ENCODE assay signal across 9 mouse cellular contexts in genomic region chr1:131905497-131905896, GRCm38 (mm10). TPM values are rescaled to one million over a fixed set of nuclear protein-coding genes. Genes with fewer than 3 reads are reported as not detected.
DNase-seq lines count a peak whose midpoint lies in the region; ATAC-seq and TF ChIP-seq lines count a peak whose summit lies in the region.
"Had no signal": no experiment of that assay in that cellular context is flagged by ENCODE, and none has a peak within 500 bp of the region (broad histone marks: within the 10 kb centered on the region; RNA-seq: fewer than 3 reads in every experiment).

No protein-coding gene starts in this region.

- ATAC-seq in kidney, postnatal 0 days (replicated peaks; ENCODE audit: low FRiP score, low read depth) = no peak
- ATAC-seq in kidney, embryonic 15.5 days (replicated peaks; ENCODE audit: low FRiP score) = no peak
- ATAC-seq: forebrain, embryonic 13.5 days had no signal

- no peak overlapping the region for H3K4me3 ChIP-seq in kidney, postnatal 0 days (replicated peaks; ENCODE audit: low read depth, low read length)
- H3K4me3 ChIP-seq in kidney, embryonic 15.5 days (replicated peaks) = no peak overlapping the region
- no peak overlapping the region for H3K4me3 ChIP-seq in E14TG2a.4 (replicated peaks; ENCODE audit: low read length)
- no peak overlapping the region for H3K4me3 ChIP-seq in cortical plate, adult 2 months (ENCODE audit: insufficient read depth, low read length)
- H3K4me3 ChIP-seq: forebrain, embryonic 13.5 days; hindbrain, embryonic 10.5 days had no signal

- H3K27me3 ChIP-seq in kidney, postnatal 0 days (ENCODE audit: insufficient read depth, low read length) = no peaks in the 10 kb centered on the region; the same call in 1 of the 2 replicates
- H3K27me3 ChIP-seq in kidney, embryonic 15.5 days = peaks cover 24% of the 10 kb centered on the region
- no peaks in the 10 kb centered on the region for H3K27me3 ChIP-seq in E14TG2a.4 (ENCODE audit: insufficient read depth, low read length)

- peak; percentile 67 for TF ChIP-seq CTCF in kidney, postnatal 0 days (IDR thresholded peaks at IDR 0.05; ENCODE audit: low read depth)
- TF ChIP-seq CTCF in E14TG2a.4 (conservative IDR thresholded peaks at IDR 0.05; ENCODE audit: low read length) = peak; percentile 62
- TF ChIP-seq CTCF in cortical plate, adult 2 months (IDR thresholded peaks at IDR 0.05; ENCODE audit: extremely low read depth, insufficient read depth, low read length) = peak; percentile 47

- WGBS in kidney, postnatal 0 days = 12% methylated on average over 1 of the region's 1 CpGs
- 3% methylated on average over 1 of the region's 1 CpGs for WGBS in kidney, embryonic 15.5 days

- no peak overlapping the region for H3K27ac ChIP-seq in kidney, postnatal 0 days
- H3K27ac ChIP-seq in kidney, embryonic 15.5 days = no peak overlapping the region
- no peak overlapping the region for H3K27ac ChIP-seq in cortical plate, adult 2 months (ENCODE audit: insufficient read depth, low read length)
- H3K27ac ChIP-seq: forebrain, embryonic 13.5 days; hindbrain, embryonic 10.5 days had no signal

- H3K36me3 ChIP-seq in kidney, postnatal 0 days (ENCODE audit: insufficient read depth, low read length) = no peaks in the 10 kb centered on the region
- no peaks in the 10 kb centered on the region for H3K36me3 ChIP-seq in kidney, embryonic 15.5 days
- no peaks in the 10 kb centered on the region for H3K36me3 ChIP-seq in E14TG2a.4 (ENCODE audit: insufficient read depth, low read length)
- H3K36me3 ChIP-seq: hindbrain, embryonic 10.5 days had no signal

- no peak overlapping the region for H3K4me2 ChIP-seq in kidney, postnatal 0 days (ENCODE audit: low read length)
- H3K4me2 ChIP-seq in kidney, embryonic 15.5 days = no peak overlapping the region
- H3K4me2 ChIP-seq: forebrain, embryonic 13.5 days had no signal

- peak; percentile 75 for DNase-seq in kidney, postnatal 0 days (ENCODE audit: low spot score)
- peak; percentile 15 for DNase-seq in 3134 (ENCODE audit: extremely low read depth, insufficient read length, low spot score)
- DNase-seq in gastrocnemius, postnatal 10 days = no peak
- DNase-seq in right cerebral cortex, postnatal 14 days = no peak

- H3K9me3 ChIP-seq in kidney, postnatal 0 days (replicated peaks; ENCODE audit: low read length) = no peaks in the 10 kb centered on the region
- H3K9me3 ChIP-seq in kidney, embryonic 15.5 days (replicated peaks) = no peaks in the 10 kb centered on the region
- no peaks in the 10 kb centered on the region for H3K9me3 ChIP-seq in E14TG2a.4 (ENCODE audit: low read length)
- H3K9me3 ChIP-seq: forebrain, embryonic 13.5 days; hindbrain, embryonic 10.5 days had no signal

- TF ChIP-seq POLR2A in cortical plate, adult 2 months (IDR thresholded peaks at IDR 0.05; ENCODE audit: extremely low read depth, insufficient read depth, low read length) = no peak

- no peaks in the 10 kb centered on the region for H3K4me1 ChIP-seq in kidney, postnatal 0 days (replicated peaks; ENCODE audit: insufficient read depth, low read length)
- H3K4me1 ChIP-seq in kidney, embryonic 15.5 days = 0 out of 2 replicates have a peak, but pooled peaks cover 3% of the 10 kb centered on the region
- peaks cover 62% of the 10 kb centered on the region for H3K4me1 ChIP-seq in E14TG2a.4 (replicated peaks; ENCODE audit: low read depth, low read length)
- no peaks in the 10 kb centered on the region; the same call in 1 of the 2 replicates for H3K4me1 ChIP-seq in cortical plate, adult 2 months (ENCODE audit: control insufficient read depth, insufficient read depth, low read length)
- H3K4me1 ChIP-seq: forebrain, embryonic 13.5 days; hindbrain, embryonic 10.5 days had no signal

- no peak overlapping the region for H3K9ac ChIP-seq in kidney, postnatal 0 days (ENCODE audit: low read depth, low read length)
- H3K9ac ChIP-seq in kidney, embryonic 15.5 days = no peak overlapping the region
- H3K9ac ChIP-seq: forebrain, embryonic 13.5 days had no signal

RNA-seq across cellular contexts. Expression of gene Nucks1, which starts 4.8 kb away (rescaled TPM):
- 55.2 and 59.9 TPM in 2 replicates for polyA plus RNA-seq in kidney, postnatal 0 days (2015; fragmentation: Nextera tagmentation; extraction: Ambion mirVana)
- 85.7 and 93.2 TPM in 2 replicates for polyA plus RNA-seq in kidney, embryonic 15.5 days (2015; fragmentation: Nextera tagmentation; extraction: Ambion mirVana)
- 51.4 and 52.2 TPM in 2 replicates for polyA plus RNA-seq in cortical plate, adult 2 months (2012; rRNA removed)
- total RNA-seq in gastrocnemius, postnatal 10 days (2021) = 100 to 1,000 TPM; 102 to 105 TPM

RNA-seq across cellular contexts. Expression of gene Rab29, which starts 38.5 kb away (rescaled TPM):
- 23.4 and 26.7 TPM in 2 replicates for polyA plus RNA-seq in kidney, postnatal 0 days (2015; fragmentation: Nextera tagmentation; extraction: Ambion mirVana)
- 18.3 and 18.7 TPM in 2 replicates for polyA plus RNA-seq in kidney, embryonic 15.5 days (2015; fragmentation: Nextera tagmentation; extraction: Ambion mirVana)
- 9.3 and 10.2 TPM in 2 replicates for polyA plus RNA-seq in cortical plate, adult 2 months (2012; rRNA removed)
- 1 to 10 TPM; 7.1 to 8.9 TPM for total RNA-seq in gastrocnemius, postnatal 10 days (2021)

RNA-seq across cellular contexts. Expression of gene Slc45a3, which starts 57.3 kb away (rescaled TPM):
- 9.1 and 10.1 TPM in 2 replicates for polyA plus RNA-seq in kidney, postnatal 0 days (2015; fragmentation: Nextera tagmentation; extraction: Ambion mirVana)
- 7.9 and 9.1 TPM in 2 replicates for polyA plus RNA-seq in kidney, embryonic 15.5 days (2015; fragmentation: Nextera tagmentation; extraction: Ambion mirVana)
- 1.6 and 2.0 TPM in 2 replicates for polyA plus RNA-seq in cortical plate, adult 2 months (2012; rRNA removed)
- 1 to 10 TPM in 1 of 2 experiments, under 1 TPM in 1; 0.87 to 1.7 TPM for total RNA-seq in gastrocnemius, postnatal 10 days (2021)

Comparison
In these comparisons a context has a peak if more than half of its experiments do, and no peak if none do; other contexts are left out.
1. DNase-seq: peak in kidney, postnatal 0 days (single experiment) and 3134 (single experiment); none in gastrocnemius, postnatal 10 days (single experiment) and right cerebral cortex, postnatal 14 days (single experiment).
2. Peak in every context shown above with its lines, with median percentiles within 50 percentile points of each other: CTCF ChIP-seq.